Mouse (Mus musculus) heart, embryonic 12.5 days (tissue): ENCODE measurements around the gene Dnajc4. TPM values are rescaled to one million over a fixed set of nuclear protein-coding genes. Genes with fewer than 3 reads are reported as not detected.

Experiments
- ATAC-seq: fragments of 200-750 bp; cut with Nextera tagmentation; 2 replicates; pipeline ENCODE4 v1.8.0; 2017; ENCODE audit warnings: moderate TSS enrichment, moderate library complexity; ENCODE audit not compliant: insufficient number of reproducible peaks, low FRiP score
- H3K27ac ChIP-seq: fragments of 300-500 bp; sonication (generic); 2 replicates; pipeline ENCODE4 v1.5.1; 2016; ENCODE audit warnings: mild to moderate bottlenecking, moderate library complexity; ENCODE audit not compliant: poor library complexity, severe bottlenecking
- H3K27me3 ChIP-seq: fragments of 300-500 bp; sonication (generic); replicated peaks from 2 replicates; pipeline ENCODE4 v1.6.1; 2016; ENCODE audit warnings: mild to moderate bottlenecking, moderate library complexity
- H3K36me3 ChIP-seq: fragments of 300-500 bp; sonication (generic); 2 replicates; pipeline ENCODE4 v1.6.1; 2016; ENCODE audit warnings: mild to moderate bottlenecking, moderate library complexity
- H3K4me1 ChIP-seq: fragments of 300-500 bp; sonication (generic); replicated peaks from 2 replicates; pipeline ENCODE4 v1.6.1; 2016; ENCODE audit warnings: mild to moderate bottlenecking
- H3K4me2 ChIP-seq: fragments of 300-500 bp; sonication (generic); 2 replicates; pipeline ENCODE4 v1.6.1; 2016; ENCODE audit warnings: mild to moderate bottlenecking, moderate library complexity
- H3K4me3 ChIP-seq: fragments of 300-500 bp; sonication (generic); 2 replicates; pipeline ENCODE4 v1.5.1; 2016; ENCODE audit warnings: mild to moderate bottlenecking
- H3K9ac ChIP-seq: fragments of 300-500 bp; sonication (generic); 2 replicates; pipeline ENCODE4 v1.6.1; 2016; ENCODE audit warnings: mild to moderate bottlenecking, moderate library complexity
- H3K9me3 ChIP-seq: fragments of 300-500 bp; sonication (generic); replicated peaks from 2 replicates; pipeline ENCODE4 v1.6.1; 2016; ENCODE audit warnings: mild to moderate bottlenecking, moderate library complexity
- WGBS: fragments of 180-500 bp; shearing (Covaris S2); methylation state at CpG from one replicate; pipeline ENCODE4 v1.1.7; 2016; 5-methylcytosine and 5-hydroxymethylcytosine counted together
- polyA plus RNA-seq: library from polyadenylated mRNA; unstranded; fragments of >200 nt; fragmentation: Nextera tagmentation; extraction: Ambion mirVana; gene quantifications from 2 replicates; pipeline ENCODE4 v1.2.1, GENCODE M21; 2016

The Dnajc4 gene
- polyA plus RNA-seq, 1 experiment from 2014 or later = 32.7 TPM

- Histone ChIP-seq H3K36me3 (peaks cover 15% of the 10 kb centered on the region), H3K4me2 (peak within 1 kb of the TSS; percentile 98), H3K4me3 (peak within 1 kb of the TSS; percentile 80), H3K9me3 (no peaks in the 10 kb centered on the region), H3K4me1 (peaks cover 23% of the 10 kb centered on the region), H3K27ac (peak within 1 kb of the TSS; percentile 93), H3K27me3 (peaks cover 9% of the 10 kb centered on the region), H3K9ac (peak within 1 kb of the TSS; percentile 89)
- ATAC-seq = peak; percentile 83
- WGBS = under 1% methylated on average over 83 of the region's 83 CpGs
Measured at GRCm38 (mm10) chr19:6941372-6942248, 50.8 kb downstream of the Dnajc4 start, which contains the start of gene Bad. TSS of gene Bad (plus strand) at chr19:6941861.

- Histone ChIP-seq H3K27me3 (peaks cover 17% of the 10 kb centered on the region), H3K4me3 (peak overlapping the region; percentile 80), H3K4me2 (peak overlapping the region; percentile 98), H3K27ac (peak overlapping the region; percentile 93), H3K4me1 (peaks cover 23% of the 10 kb centered on the region), H3K36me3 (peaks cover 9% of the 10 kb centered on the region), H3K9me3 (no peaks in the 10 kb centered on the region), H3K9ac (peak overlapping the region; percentile 89)
- WGBS = 21% methylated on average over 25 of the region's 29 CpGs
- no peak for ATAC-seq
Measured at GRCm38 (mm10) chr19:6940396-6941351, 51.7 kb downstream of the Dnajc4 start.

- ATAC-seq = no peak
- H3K36me3 ChIP-seq = 0 out of 2 replicates have a peak, but pooled peaks cover 2% of the 10 kb centered on the region
- peak overlapping the region; percentile 16; the same call in 1 of the 2 replicates for H3K9ac ChIP-seq
- H3K27ac ChIP-seq = no peak overlapping the region
- H3K4me3 ChIP-seq = no peak overlapping the region
- H3K4me2 ChIP-seq = 0 out of 2 replicates have a peak overlapping the region, but pooled peaks have one; percentile 98
- peaks cover 28% of the 10 kb centered on the region for H3K27me3 ChIP-seq
- H3K9me3 ChIP-seq = no peaks in the 10 kb centered on the region
- WGBS = 90% methylated on average over 20 of the region's 20 CpGs
- peaks cover 25% of the 10 kb centered on the region for H3K4me1 ChIP-seq
Measured at GRCm38 (mm10) chr19:6939106-6940002, 53.0 kb downstream of the Dnajc4 start.

Other genes starting within 250 kb of the Dnajc4 start
- gene Rps6ka4, start 151.9 kb downstream of the Dnajc4 start, polyA plus RNA-seq = 14.8 and 19.3 TPM in 2 replicates
- 0.47 and 0.55 TPM in 2 replicates for gene Ccdc88b, start 134.4 kb downstream of the Dnajc4 start, polyA plus RNA-seq
- gene Trmt112, start 82.9 kb downstream of the Dnajc4 start, polyA plus RNA-seq = 85.9 and 92.9 TPM in 2 replicates
- gene Prdx5, start 82.5 kb downstream of the Dnajc4 start, polyA plus RNA-seq = 202 and 218 TPM in 2 replicates
- gene Esrra, start 70.8 kb downstream of the Dnajc4 start, polyA plus RNA-seq = 27.4 and 30.2 TPM in 2 replicates
- gene Catsperz, start 67.2 kb downstream of the Dnajc4 start, polyA plus RNA-seq = 2.2 and 2.3 TPM in 2 replicates
- gene Kcnk4, start 58.1 kb downstream of the Dnajc4 start, polyA plus RNA-seq = 0.14 and 0.29 TPM in 2 replicates
- 53.4 and 54.5 TPM in 2 replicates for gene Bad, start 50.7 kb downstream of the Dnajc4 start, polyA plus RNA-seq
- gene Gpr137, start 50.1 kb downstream of the Dnajc4 start, polyA plus RNA-seq = 21.0 and 23.7 TPM in 2 replicates
- 194 and 198 TPM in 2 replicates for gene Ppp1r14b, start 17.6 kb downstream of the Dnajc4 start, polyA plus RNA-seq
- 26.6 and 28.9 TPM in 2 replicates for gene Plcb3, start 16.1 kb downstream of the Dnajc4 start, polyA plus RNA-seq
- gene Fkbp2, start 12.1 kb downstream of the Dnajc4 start, polyA plus RNA-seq = 73.3 and 81.9 TPM in 2 replicates
- 126 and 136 TPM in 2 replicates for gene Vegfb, start 4.9 kb downstream of the Dnajc4 start, polyA plus RNA-seq
- gene Nudt22, start 3.5 kb upstream of the Dnajc4 start, polyA plus RNA-seq = 22.4 and 23.6 TPM in 2 replicates
- 13.3 and 14.3 TPM in 2 replicates for gene Trpt1, start 3.6 kb upstream of the Dnajc4 start, polyA plus RNA-seq
- 9.3 and 11.7 TPM in 2 replicates for gene Fermt3, start 26.9 kb upstream of the Dnajc4 start, polyA plus RNA-seq
- gene Stip1, start 47.4 kb upstream of the Dnajc4 start, polyA plus RNA-seq = 228 and 236 TPM in 2 replicates
- gene Macrod1, start 64.2 kb upstream of the Dnajc4 start, polyA plus RNA-seq = 29.0 and 30.0 TPM in 2 replicates
- gene Flrt1, start 113.2 kb upstream of the Dnajc4 start, polyA plus RNA-seq = 0.81 and 0.87 TPM in 2 replicates
- gene Otub1, start 213.7 kb upstream of the Dnajc4 start, polyA plus RNA-seq = 151 and 154 TPM in 2 replicates
- gene Cox8a, start 225.0 kb upstream of the Dnajc4 start, polyA plus RNA-seq = 2,134 and 2,138 TPM in 2 replicates
- gene Naa40, start 248.6 kb upstream of the Dnajc4 start, polyA plus RNA-seq = 64.1 and 66.3 TPM in 2 replicates